Mouse (Mus musculus): ENCODE measurements at regions not wholly inside any gene's neighbourhood (a gene's known extent, or its start where the extent isn't known, plus 50 kb on each side); places are given as distances from the start of the nearest gene placed in this dataset.

GRCm38 (mm10) chr2:78640361-78640760 lies 227.6 kb upstream of the Ube2e3 start:
- dilution Hi-C loops (cut with MboI; ENCODE audit: extremely low pct_ligation_motif_present, extremely low pct_unique_long_range_greater_than_20kb, low sequenced_read_pairs) (no loop called here), in situ Hi-C loops (cut with MboI; ENCODE audit: low pct_ligation_motif_present, low pct_unique_long_range_greater_than_20kb, low sequenced_read_pairs) (no loop called here)
- Histone ChIP-seq H3K27me3 (replicated peaks) (no peaks in the 10 kb centered on the region), H3K79me2 (replicated peaks; ENCODE audit: control insufficient read depth, extremely low read depth, insufficient read depth, poor library complexity, severe bottlenecking) (no peaks in the 10 kb centered on the region), H3K27ac (ENCODE audit: insufficient read depth, low read depth) (no peak overlapping the region), H3K4me2 (ENCODE audit: insufficient read depth, low read depth, poor library complexity, severe bottlenecking) (no peak overlapping the region), H3K9me3 (replicated peaks; ENCODE audit: low read length) (no peaks in the 10 kb centered on the region), H3K9ac (ENCODE audit: insufficient read depth, low read depth) (no peak overlapping the region), H3K4me1 (ENCODE audit: control insufficient read depth in 1 of 2, insufficient read depth in 2 of 2) (no peaks in the 10 kb centered on the region), H3K36me3 (replicated peaks in 1 of 2; ENCODE audit: control insufficient read depth in 1 of 2, insufficient read depth in 1 of 2, low read length in 1 of 2) (no peaks in the 10 kb centered on the region), H3K4me3 (replicated peaks in 1 of 3; ENCODE audit: low read depth in 2 of 3, low read length in 2 of 3, poor library complexity in 1 of 3) (no peak overlapping the region)
- no peak for TF ChIP-seq ZKSCAN1 (IDR thresholded peaks at IDR 0.05; ENCODE audit: borderline replicate concordance, low read depth, low read length)
- TF ChIP-seq PAX5 (IDR thresholded peaks at IDR 0.05; ENCODE audit: low read length) = no peak
- no peak for TF ChIP-seq CHD2 (IDR thresholded peaks at IDR 0.05; ENCODE audit: low read length)
- no peak for TF ChIP-seq ELF1 (IDR thresholded peaks at IDR 0.05; ENCODE audit: low read depth, low read length)
- TF ChIP-seq POLR2A (IDR thresholded peaks at IDR 0.05; ENCODE audit: low read depth, low read length) = no peak
- TF ChIP-seq USF1 (IDR thresholded peaks at IDR 0.05; ENCODE audit: low read depth, low read length) = no peak
- TF ChIP-seq CTCF (conservative IDR thresholded peaks at IDR 0.05 in 1 of 2, IDR thresholded peaks at IDR 0.05 in 1 of 2; ENCODE audit: low read depth in 2 of 2, low read length in 2 of 2) = no peak
- no peak for TF ChIP-seq EP300 (IDR thresholded peaks at IDR 0.05; ENCODE audit: low read length)
- no peak for TF ChIP-seq JUN (IDR thresholded peaks at IDR 0.05; ENCODE audit: insufficient read depth, low read depth, low read length)
- no peak for TF ChIP-seq MAFK (IDR thresholded peaks at IDR 0.05; ENCODE audit: insufficient replicate concordance, low read length)
- TF ChIP-seq MXI1 (IDR thresholded peaks at IDR 0.05; ENCODE audit: low read depth, low read length) = no peak
- no peak for DNase-seq (ENCODE audit: extremely low read depth)

GRCm38 (mm10) chr2:78625264-78625663 lies 242.7 kb upstream of the Ube2e3 start:
- H3K27me3 ChIP-seq (replicated peaks) = no peaks in the 10 kb centered on the region
- dilution Hi-C loops (cut with MboI; ENCODE audit: extremely low pct_ligation_motif_present, extremely low pct_unique_long_range_greater_than_20kb, low sequenced_read_pairs) = no loop called here
- TF ChIP-seq EP300 (IDR thresholded peaks at IDR 0.05; ENCODE audit: low read length) = no peak
- TF ChIP-seq JUN (IDR thresholded peaks at IDR 0.05; ENCODE audit: insufficient read depth, low read depth, low read length) = no peak
- H3K9ac ChIP-seq (ENCODE audit: insufficient read depth, low read depth) = no peak overlapping the region
- H3K27ac ChIP-seq (ENCODE audit: insufficient read depth, low read depth) = no peak overlapping the region
- H3K36me3 ChIP-seq (replicated peaks in 1 of 2; ENCODE audit: control insufficient read depth in 1 of 2, insufficient read depth in 1 of 2, low read length in 1 of 2) = no peaks in the 10 kb centered on the region
- no peak for DNase-seq (ENCODE audit: extremely low read depth)
- no peaks in the 10 kb centered on the region for H3K9me3 ChIP-seq (replicated peaks; ENCODE audit: low read length)
- in situ Hi-C loops (cut with MboI; ENCODE audit: low pct_ligation_motif_present, low pct_unique_long_range_greater_than_20kb, low sequenced_read_pairs) = no loop called here
- H3K4me1 ChIP-seq (ENCODE audit: control insufficient read depth in 1 of 2, insufficient read depth in 2 of 2) = no peaks in the 10 kb centered on the region
- H3K79me2 ChIP-seq (replicated peaks; ENCODE audit: control insufficient read depth, extremely low read depth, insufficient read depth, poor library complexity, severe bottlenecking) = no peaks in the 10 kb centered on the region
- H3K4me2 ChIP-seq (ENCODE audit: insufficient read depth, low read depth, poor library complexity, severe bottlenecking) = no peak overlapping the region
- no peak overlapping the region for H3K4me3 ChIP-seq (replicated peaks in 1 of 3; ENCODE audit: low read depth in 2 of 3, low read length in 2 of 3, poor library complexity in 1 of 3)

- DNase-seq (ENCODE audit: extremely low read depth) = no peak
- H3K4me3 ChIP-seq (replicated peaks in 1 of 3; ENCODE audit: low read depth in 2 of 3, low read length in 2 of 3, poor library complexity in 1 of 3) = no peak overlapping the region
- TF ChIP-seq NELFE (IDR thresholded peaks at IDR 0.05; ENCODE audit: low read depth, low read length) (no peak), ZC3H11A (IDR thresholded peaks at IDR 0.05; ENCODE audit: low read depth, low read length) (no peak), NRF1 (IDR thresholded peaks at IDR 0.05; ENCODE audit: low read depth, low read length) (no peak), TBP (conservative IDR thresholded peaks at IDR 0.05; ENCODE audit: low read depth, low read length) (no peak), IRF4 (IDR thresholded peaks at IDR 0.05; ENCODE audit: low read depth, low read length) (no peak), BHLHE40 (IDR thresholded peaks at IDR 0.05; ENCODE audit: low read depth, low read length) (no peak), POLR2AphosphoS2 (IDR thresholded peaks at IDR 0.05; ENCODE audit: low read depth, low read length) (no peak)
- no peaks in the 10 kb centered on the region for H3K79me2 ChIP-seq (replicated peaks; ENCODE audit: control insufficient read depth, extremely low read depth, insufficient read depth, poor library complexity, severe bottlenecking)
- in situ Hi-C loops (cut with MboI; ENCODE audit: low pct_ligation_motif_present, low pct_unique_long_range_greater_than_20kb, low sequenced_read_pairs) = no loop called here
- no peaks in the 10 kb centered on the region for H3K36me3 ChIP-seq (replicated peaks in 1 of 2; ENCODE audit: control insufficient read depth in 1 of 2, insufficient read depth in 1 of 2, low read length in 1 of 2)
- no peak overlapping the region for H3K4me2 ChIP-seq (ENCODE audit: insufficient read depth, low read depth, poor library complexity, severe bottlenecking)
- dilution Hi-C loops (cut with MboI; ENCODE audit: extremely low pct_ligation_motif_present, extremely low pct_unique_long_range_greater_than_20kb, low sequenced_read_pairs) = no loop called here
- no peaks in the 10 kb centered on the region for H3K27me3 ChIP-seq (replicated peaks)
- H3K27ac ChIP-seq (ENCODE audit: insufficient read depth, low read depth) = no peak overlapping the region
- peaks cover 2 to 8% of the 10 kb centered on the region in 2 experiments; a peak in 3 of 4 replicates for H3K4me1 ChIP-seq (ENCODE audit: control insufficient read depth in 1 of 2, insufficient read depth in 2 of 2)
- no peak overlapping the region for H3K9ac ChIP-seq (ENCODE audit: insufficient read depth, low read depth)
- H3K9me3 ChIP-seq (replicated peaks; ENCODE audit: low read length) = no peaks in the 10 kb centered on the region
Observed at GRCm38 (mm10) chr2:78606388-78606787, 261.5 kb upstream of the Ube2e3 start.
